Mouse (Mus musculus) spleen, adult 2 months (tissue): Measurements from ENCODE around the gene Gpr35. TPM values are rescaled to one million over a fixed set of nuclear protein-coding genes. Genes with fewer than 3 reads are reported as not detected.

Source experiments
- DNase-seq, 2 experiments: peaks; one replicate each; pipeline versions ENCODE4 v3.0.0 to v3.0.0-alpha.2; 2012 to 2021; ENCODE audit warnings: low spot score in 2 of 2, low read depth in 1 of 2
- H3K27ac ChIP-seq: fragments of 200-500 bp; 2 replicates; pipeline ENCODE4 v1.5.1; 2012; ENCODE audit warnings: low read length, inconsistent platforms; ENCODE audit not compliant: insufficient read depth
- H3K27me3 ChIP-seq: fragments of 200-500 bp; 2 replicates; pipeline ENCODE4 v1.6.1; 2012; ENCODE audit warnings: mild to moderate bottlenecking, moderate library complexity, low read length, inconsistent platforms; ENCODE audit not compliant: control insufficient read depth, insufficient read depth
- H3K36me3 ChIP-seq: fragments of 200-500 bp; 2 replicates; pipeline ENCODE4 v1.6.1; 2012; ENCODE audit warnings: mild to moderate bottlenecking, low read length, inconsistent platforms; ENCODE audit not compliant: control insufficient read depth, insufficient read depth
- H3K4me1 ChIP-seq: fragments of 200-500 bp; 2 replicates; pipeline ENCODE4 v1.6.1; 2011; ENCODE audit warnings: inconsistent platforms; ENCODE audit not compliant: control insufficient read depth, insufficient read depth, insufficient read length
- H3K4me3 ChIP-seq: fragments of 200-500 bp; 2 replicates; pipeline ENCODE4 v1.5.1; 2011; ENCODE audit warnings: mild to moderate bottlenecking, inconsistent platforms; ENCODE audit not compliant: insufficient read depth, insufficient read length; ENCODE audit errors: extremely low read depth
- CTCF ChIP-seq: fragments of 200-500 bp; IDR thresholded peaks from 2 replicates; pipeline ENCODE4 v1.5.1; 2011; ENCODE audit warnings: mild to moderate bottlenecking, inconsistent platforms; ENCODE audit not compliant: insufficient read depth, insufficient read length, insufficient replicate concordance; ENCODE audit errors: extremely low read depth
- POLR2A ChIP-seq: fragments of 200-500 bp; IDR thresholded peaks from 2 replicates; pipeline ENCODE4 v1.6.1; 2011; ENCODE audit warnings: low read depth, low read length, inconsistent platforms
- WGBS: fragments of 180-500 bp; shearing (Covaris S2); methylation state at CpG from one replicate; pipeline ENCODE4 v1.1.7; 2018; 5-methylcytosine and 5-hydroxymethylcytosine counted together
- polyA plus RNA-seq: library from polyadenylated mRNA; depleted of rRNA; stranded (reverse); fragments of >200 nt; gene quantifications from 2 replicates; pipeline ENCODE4 v1.2.3, GENCODE M21; 2012

Gene Gpr35
- polyA plus RNA-seq, 1 experiment = 20.7 TPM

GRCm38 (mm10) chr1:92981056-92981845 lies 30.6 kb downstream of the Gpr35 start:
- H3K36me3 ChIP-seq = no peaks in the 10 kb centered on the region
- no peaks in the 10 kb centered on the region for H3K4me1 ChIP-seq
- H3K4me3 ChIP-seq = no peak overlapping the region
- no peak for TF ChIP-seq POLR2A
- TF ChIP-seq CTCF = no peak
- no peak overlapping the region for H3K27ac ChIP-seq
- H3K27me3 ChIP-seq = no peaks in the 10 kb centered on the region
- no peak for DNase-seq
- WGBS = 69% methylated on average over 7 of the region's 7 CpGs

DNA sequence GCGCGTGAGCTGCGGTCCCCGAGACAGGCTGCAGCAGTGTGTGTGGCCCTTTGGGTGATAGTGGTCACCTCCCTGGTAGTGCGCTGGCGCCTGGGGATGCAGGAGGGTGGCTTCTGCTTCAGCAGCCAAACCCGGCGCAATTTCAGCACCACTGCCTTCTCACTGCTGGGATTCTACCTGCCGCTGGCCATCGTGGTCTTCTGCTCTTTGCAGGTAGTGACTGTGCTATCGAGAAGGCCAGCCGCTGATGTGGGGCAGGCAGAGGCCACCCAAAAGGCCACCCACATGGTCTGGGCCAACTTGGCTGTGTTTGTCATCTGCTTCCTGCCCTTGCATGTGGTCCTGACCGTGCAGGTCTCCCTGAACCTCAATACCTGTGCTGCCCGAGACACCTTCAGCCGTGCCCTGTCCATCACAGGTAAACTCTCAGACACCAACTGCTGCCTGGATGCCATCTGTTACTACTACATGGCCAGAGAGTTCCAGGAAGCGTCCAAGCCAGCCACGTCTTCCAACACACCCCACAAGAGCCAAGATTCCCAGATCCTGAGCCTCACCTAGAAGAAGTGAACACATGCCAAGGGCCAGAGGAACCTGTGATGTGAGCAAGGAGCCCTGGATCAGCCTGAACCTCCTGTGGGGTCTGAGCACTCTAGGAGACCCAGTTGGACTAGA lies 32.4 kb downstream of the Gpr35 start:
- no peaks in the 10 kb centered on the region for H3K27me3 ChIP-seq
- H3K27ac ChIP-seq = no peak overlapping the region
- H3K4me1 ChIP-seq = no peaks in the 10 kb centered on the region
- H3K4me3 ChIP-seq = no peak overlapping the region
- TF ChIP-seq POLR2A = no peak
- no peak for TF ChIP-seq CTCF
- H3K36me3 ChIP-seq = no peaks in the 10 kb centered on the region
- DNase-seq = no peak
- WGBS = 93% methylated on average over 17 of the region's 17 CpGs

DNA sequence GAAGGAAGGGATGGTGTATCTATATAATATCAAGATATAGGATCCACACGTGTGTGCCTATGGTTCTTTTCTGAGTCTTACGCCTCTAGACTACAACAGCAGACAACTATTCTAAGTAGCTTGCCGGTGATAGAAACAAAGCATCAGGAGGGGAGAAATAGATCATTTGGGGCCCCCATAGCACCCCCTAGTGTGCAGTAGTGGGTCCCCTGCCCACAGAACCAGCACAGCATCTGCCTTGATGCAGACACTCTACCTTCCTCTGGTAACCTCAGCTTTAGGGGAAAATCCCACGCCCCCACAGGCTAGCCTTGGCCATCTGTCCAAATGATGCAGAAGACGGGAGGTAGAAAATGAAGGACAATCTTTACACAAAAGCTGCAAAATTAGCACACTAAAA lies 34.3 kb downstream of the Gpr35 start:
- H3K27ac ChIP-seq = no peak overlapping the region
- DNase-seq = no peak
- H3K4me1 ChIP-seq = no peaks in the 10 kb centered on the region
- WGBS = 74% methylated on average over 5 of the region's 5 CpGs
- no peak for TF ChIP-seq POLR2A
- no peak for TF ChIP-seq CTCF
- H3K4me3 ChIP-seq = no peak overlapping the region
- no peaks in the 10 kb centered on the region for H3K27me3 ChIP-seq
- no peaks in the 10 kb centered on the region for H3K36me3 ChIP-seq

DNA sequence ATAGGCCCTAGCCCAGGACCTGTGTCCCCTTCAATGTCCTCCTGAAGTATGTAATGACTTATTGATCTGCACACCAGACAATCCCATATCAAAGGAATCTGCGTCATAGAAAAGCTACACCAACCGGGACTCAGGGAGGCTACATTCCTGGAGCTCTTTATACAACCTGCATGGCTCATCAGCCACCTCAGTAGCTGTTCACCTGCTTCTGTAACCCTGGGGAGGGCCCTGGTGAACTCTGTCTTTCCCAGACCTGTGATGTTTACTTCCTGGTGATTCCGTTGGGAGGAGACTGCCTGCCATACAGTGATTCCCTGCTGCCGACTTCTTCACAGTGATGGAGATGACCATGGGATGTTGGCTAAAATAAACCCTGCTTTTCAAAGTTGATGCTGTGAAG lies 38.2 kb downstream of the Gpr35 start:
- H3K4me1 ChIP-seq = no peaks in the 10 kb centered on the region
- no peaks in the 10 kb centered on the region for H3K36me3 ChIP-seq
- H3K4me3 ChIP-seq = no peak overlapping the region
- DNase-seq = no peak
- WGBS = 86% methylated on average over 4 of the region's 4 CpGs
- H3K27me3 ChIP-seq = no peaks in the 10 kb centered on the region
- H3K27ac ChIP-seq = no peak overlapping the region
- TF ChIP-seq CTCF (no peak), POLR2A (no peak)

DNA sequence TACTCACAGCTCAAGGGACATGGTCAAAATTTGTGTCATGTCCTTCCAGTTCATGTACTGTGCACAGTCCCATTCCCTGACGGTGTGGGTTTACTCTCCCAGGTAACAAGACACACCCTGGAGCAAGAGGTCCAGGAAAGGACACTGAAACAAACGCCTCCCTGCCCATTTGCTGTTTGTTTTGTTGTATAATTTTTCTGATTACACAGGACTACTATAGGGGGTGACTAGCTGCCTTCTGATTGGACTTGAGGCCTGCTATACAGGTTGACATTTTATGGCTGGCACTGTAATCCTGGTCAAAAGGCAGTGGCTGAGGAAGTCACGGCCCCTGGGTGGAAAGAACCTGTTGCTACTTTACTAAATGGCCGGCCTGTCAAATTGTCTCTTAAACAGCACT lies 39.2 kb downstream of the Gpr35 start:
- no peak for DNase-seq
- H3K27ac ChIP-seq = no peak overlapping the region
- H3K4me1 ChIP-seq = no peaks in the 10 kb centered on the region
- H3K36me3 ChIP-seq = no peaks in the 10 kb centered on the region
- WGBS = 82% methylated on average over 4 of the region's 4 CpGs
- H3K27me3 ChIP-seq = no peaks in the 10 kb centered on the region
- no peak overlapping the region for H3K4me3 ChIP-seq
- no peak for TF ChIP-seq POLR2A
- no peak for TF ChIP-seq CTCF

GRCm38 (mm10) chr1:92992214-92992855 lies 41.7 kb downstream of the Gpr35 start:
- WGBS = 64% methylated on average over 6 of the region's 6 CpGs
- H3K4me1 ChIP-seq = no peaks in the 10 kb centered on the region
- H3K27me3 ChIP-seq = no peaks in the 10 kb centered on the region
- no peaks in the 10 kb centered on the region for H3K36me3 ChIP-seq
- no peak for DNase-seq
- H3K4me3 ChIP-seq = no peak overlapping the region
- TF ChIP-seq CTCF (no peak), POLR2A (no peak)
- H3K27ac ChIP-seq = no peak overlapping the region

- no peak for TF ChIP-seq POLR2A
- TF ChIP-seq CTCF = no peak
- Histone ChIP-seq H3K27me3 (no peaks in the 10 kb centered on the region), H3K27ac (no peak overlapping the region), H3K4me1 (no peaks in the 10 kb centered on the region), H3K4me3 (no peak overlapping the region), H3K36me3 (no peaks in the 10 kb centered on the region)
- DNase-seq = no peak
- 88% methylated on average over 2 of the region's 2 CpGs for WGBS
Measured at GRCm38 (mm10) chr1:92992880-92993279, 42.2 kb downstream of the Gpr35 start.
